Mouse (Mus musculus) midbrain, embryonic 14.5 days (tissue): ENCODE data around the gene Cep57l1. TPM values are rescaled to one million over a fixed set of nuclear protein-coding genes. Genes with fewer than 3 reads are reported as not detected.
"Not testable (repeated sequence)": the region's sequence is repeated elsewhere in the genome, so short reads cannot be mapped to it uniquely, and the experiment has no call there.

ENCODE experiments used
- ATAC-seq: fragments of 200-750 bp; cut with Nextera tagmentation; 2 replicates; pipeline ENCODE4 v1.8.0; 2017; ENCODE audit warnings: moderate number of reproducible peaks, moderate library complexity; ENCODE audit not compliant: low FRiP score, low TSS enrichment
- DNase-seq: peaks from one replicate; pipeline ENCODE4 v3.0.0-alpha.2; 2015
- H3K27ac ChIP-seq: fragments of 300-500 bp; sonication (generic); replicated peaks from 2 replicates; pipeline ENCODE4 v1.5.1; 2014; ENCODE audit warnings: mild to moderate bottlenecking, low read depth, low read length, moderate library complexity
- H3K27me3 ChIP-seq: fragments of 300-500 bp; sonication (generic); 2 replicates; pipeline ENCODE4 v1.6.1; 2014; ENCODE audit warnings: low read length, control low read depth, mixed read lengths; ENCODE audit not compliant: control insufficient read depth, insufficient read depth
- H3K36me3 ChIP-seq: fragments of 300-500 bp; sonication (generic); 2 replicates; pipeline ENCODE4 v1.6.1; 2014; ENCODE audit warnings: low read length, control low read depth; ENCODE audit not compliant: control insufficient read depth, insufficient read depth
- H3K4me1 ChIP-seq: fragments of 300-500 bp; sonication (generic); 2 replicates; pipeline ENCODE4 v1.6.1; 2014; ENCODE audit warnings: mild to moderate bottlenecking, antibody characterized with exemption, low read length, control low read depth; ENCODE audit not compliant: control insufficient read depth, insufficient read depth
- H3K4me2 ChIP-seq: fragments of 300-500 bp; sonication (generic); 2 replicates; pipeline ENCODE4 v1.6.1; 2014; ENCODE audit warnings: mild to moderate bottlenecking, low read length, moderate library complexity
- H3K4me3 ChIP-seq: fragments of 300-500 bp; sonication (generic); replicated peaks from 2 replicates; pipeline ENCODE4 v1.5.1; 2014; ENCODE audit warnings: low read depth, low read length
- H3K9ac ChIP-seq: fragments of 300-500 bp; sonication (generic); replicated peaks from 2 replicates; pipeline ENCODE4 v1.6.1; 2014; ENCODE audit warnings: mild to moderate bottlenecking, low read length, moderate library complexity
- H3K9me3 ChIP-seq: fragments of 300-500 bp; sonication (generic); 2 replicates; pipeline ENCODE4 v1.6.1; 2016; ENCODE audit warnings: low read length, control low read depth, mixed read lengths; ENCODE audit not compliant: control insufficient read depth
- WGBS: fragments of 180-500 bp; shearing (Covaris S2); extraction: QIAGEN DNeasy Blood & Tissue Kit; methylation state at CpG from one replicate; pipeline ENCODE4 v1.1.7; 2014; 5-methylcytosine and 5-hydroxymethylcytosine counted together
- polyA plus RNA-seq: library from polyadenylated mRNA; unstranded; fragments of >200 nt; fragmentation: Nextera tagmentation; extraction: Ambion mirVana; gene quantifications from 2 replicates; pipeline ENCODE4 v1.2.1, GENCODE M21; 2014

Gene Cep57l1
- polyA plus RNA-seq, 1 experiment from 2014 or later = 16.3 TPM

DNA sequence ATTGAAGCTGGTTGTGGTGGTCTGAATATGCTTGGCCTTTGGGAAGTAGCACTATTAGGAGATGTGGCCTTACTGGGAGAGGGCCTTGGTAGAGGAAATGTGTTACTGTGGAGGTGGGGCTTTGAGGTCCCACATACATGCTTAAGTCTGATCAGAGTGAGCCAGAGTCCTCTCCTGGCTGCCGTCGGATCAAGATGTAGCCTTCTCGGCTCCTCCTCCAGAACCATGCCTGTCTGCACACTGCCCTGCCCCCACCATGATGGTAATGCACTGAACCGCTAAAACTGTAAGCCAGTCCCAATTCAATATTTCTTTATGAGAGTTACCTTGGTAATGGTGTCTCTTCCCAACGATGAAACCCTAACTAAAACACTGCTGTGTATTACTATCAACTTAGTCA lies 19.5 kb upstream of the Cep57l1 start:
- DNase-seq = no peak
- H3K4me1 ChIP-seq = no peaks in the 10 kb centered on the region
- 79% methylated on average over 5 of the region's 5 CpGs for WGBS
- ATAC-seq = no peak
- no peaks in the 10 kb centered on the region for H3K27me3 ChIP-seq
- H3K9me3 ChIP-seq = no peaks in the 10 kb centered on the region
- no peak overlapping the region for H3K27ac ChIP-seq
- H3K4me2 ChIP-seq = no peak overlapping the region
- H3K9ac ChIP-seq = no peak overlapping the region
- H3K36me3 ChIP-seq = no peaks in the 10 kb centered on the region
- H3K4me3 ChIP-seq = no peak overlapping the region

DNA sequence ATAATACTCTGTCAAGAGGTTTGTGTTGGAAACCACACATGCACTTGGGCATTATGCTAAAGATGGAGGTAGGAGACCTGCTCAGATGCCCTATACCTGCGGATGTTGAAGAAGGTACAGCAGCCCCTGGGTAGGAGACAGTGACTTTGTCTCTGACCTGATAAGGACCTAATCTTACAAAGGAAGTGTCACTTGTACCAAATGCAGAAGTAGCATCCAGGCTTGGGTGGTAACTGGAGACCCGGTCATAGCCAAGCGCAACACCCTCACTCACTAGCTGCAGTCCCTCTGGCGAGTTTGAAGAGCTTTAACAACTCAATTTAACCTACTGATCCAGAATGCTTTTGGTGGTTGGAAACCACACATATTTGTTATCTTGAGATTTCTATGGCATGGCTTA lies 18.1 kb upstream of the Cep57l1 start:
- no peak for DNase-seq
- H3K27ac ChIP-seq = no peak overlapping the region
- H3K4me1 ChIP-seq = no peaks in the 10 kb centered on the region
- ATAC-seq = no peak
- no peaks in the 10 kb centered on the region for H3K9me3 ChIP-seq
- H3K9ac ChIP-seq = no peak overlapping the region
- H3K4me3 ChIP-seq = no peak overlapping the region
- no peaks in the 10 kb centered on the region for H3K27me3 ChIP-seq
- no peak overlapping the region for H3K4me2 ChIP-seq
- 90% methylated on average over 4 of the region's 4 CpGs for WGBS
- H3K36me3 ChIP-seq = no peaks in the 10 kb centered on the region

DNA sequence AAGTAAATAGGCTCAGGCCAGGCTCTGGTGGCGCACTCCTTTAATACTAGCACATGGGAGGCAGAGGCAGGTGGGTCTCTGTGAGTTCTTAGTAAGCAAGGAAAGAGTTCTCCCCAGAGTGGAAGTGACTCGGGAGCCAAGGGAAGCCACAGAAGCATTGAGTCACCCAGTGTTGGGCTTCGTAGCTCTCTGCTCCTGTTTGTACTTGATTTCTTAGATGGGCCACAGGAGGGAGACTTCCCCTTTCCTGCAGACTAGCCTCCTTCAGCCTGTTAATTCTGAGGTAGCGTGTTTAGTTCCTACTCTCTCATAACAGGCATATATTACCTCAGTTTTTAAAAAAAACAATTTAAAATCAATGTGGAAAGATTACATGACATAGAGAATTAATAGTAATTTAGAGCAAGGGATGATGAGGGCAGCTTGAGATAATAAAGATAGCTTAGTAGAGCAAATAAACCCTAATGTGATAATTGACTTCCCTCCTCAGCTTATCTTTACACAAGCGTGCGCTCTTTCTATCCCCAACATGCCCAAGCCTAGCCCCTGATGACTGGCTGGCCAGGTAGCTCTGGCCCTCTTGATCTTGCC lies 16.9 kb upstream of the Cep57l1 start:
- DNase-seq (no peak), ATAC-seq (no peak)
- Histone ChIP-seq H3K4me1 (no peaks in the 10 kb centered on the region), H3K9me3 (no peaks in the 10 kb centered on the region), H3K36me3 (no peaks in the 10 kb centered on the region), H3K4me3 (no peak overlapping the region), H3K4me2 (no peak overlapping the region), H3K27me3 (no peaks in the 10 kb centered on the region), H3K9ac (no peak overlapping the region), H3K27ac (no peak overlapping the region)
- WGBS = 88% methylated on average over 6 of the region's 6 CpGs

- no peak overlapping the region for H3K9ac ChIP-seq
- H3K9me3 ChIP-seq = no peaks in the 10 kb centered on the region
- DNase-seq (no peak), ATAC-seq (no peak)
- H3K4me1 ChIP-seq = no peaks in the 10 kb centered on the region
- H3K4me3 ChIP-seq = no peak overlapping the region
- H3K27me3 ChIP-seq = no peaks in the 10 kb centered on the region
- WGBS = 89% methylated on average over 4 of the region's 4 CpGs
- H3K27ac ChIP-seq = no peak overlapping the region
- H3K4me2 ChIP-seq = no peak overlapping the region
- H3K36me3 ChIP-seq = no peaks in the 10 kb centered on the region
These were observed 16.3 kb upstream of the Cep57l1 start for GRCm38 (mm10) chr10:41825996-41826395.

DNA sequence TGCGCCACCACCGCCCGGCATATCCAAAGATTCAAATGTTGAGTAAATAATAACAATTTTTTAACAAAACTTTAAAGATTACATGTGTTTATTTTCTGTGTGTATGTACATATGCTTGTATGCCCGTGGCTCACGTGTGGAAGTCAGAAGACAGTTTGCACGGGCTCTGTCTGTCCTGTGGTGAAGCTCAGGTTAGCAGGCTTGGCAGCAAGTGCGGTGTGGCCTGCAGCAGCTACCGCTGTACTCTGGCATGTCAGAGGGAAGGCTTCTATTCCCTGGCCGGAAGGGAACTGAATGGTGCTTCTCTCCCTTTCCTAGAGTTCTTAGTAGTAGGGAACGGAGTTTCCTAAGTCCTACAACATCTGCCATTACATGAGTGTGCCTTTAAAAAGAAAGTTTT lies 15.4 kb upstream of the Cep57l1 start:
- Histone ChIP-seq H3K27ac (no peak overlapping the region), H3K9me3 (no peaks in the 10 kb centered on the region), H3K9ac (no peak overlapping the region), H3K36me3 (no peaks in the 10 kb centered on the region), H3K27me3 (no peaks in the 10 kb centered on the region), H3K4me3 (no peak overlapping the region), H3K4me1 (no peaks in the 10 kb centered on the region), H3K4me2 (no peak overlapping the region)
- no peak for DNase-seq
- ATAC-seq = no peak
- WGBS = 89% methylated on average over 10 of the region's 10 CpGs

DNA sequence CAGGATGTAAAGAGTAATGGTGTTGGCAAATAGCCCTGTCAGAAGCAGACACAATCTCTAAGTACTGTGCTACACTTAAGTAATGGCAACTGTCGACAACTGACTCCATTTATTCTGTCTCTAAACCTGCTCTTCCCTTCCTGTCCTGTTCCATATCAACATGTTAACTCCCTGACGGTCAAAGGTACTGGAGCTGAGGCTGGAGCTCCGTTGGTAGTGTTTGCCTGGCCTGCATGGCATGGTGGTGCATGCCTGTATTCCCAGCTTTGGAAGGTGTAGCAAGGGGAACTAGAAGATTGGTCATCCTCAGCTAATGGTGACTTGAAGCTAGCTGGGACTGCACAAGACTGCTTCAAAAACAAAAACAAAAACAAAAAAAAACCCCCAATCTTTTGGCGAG lies 14.2 kb upstream of the Cep57l1 start:
- no peak for DNase-seq
- no peaks in the 10 kb centered on the region for H3K9me3 ChIP-seq

GRCm38 (mm10) chr10:41823282-41823675 lies 13.6 kb upstream of the Cep57l1 start:
- WGBS = 88% methylated on average over 3 of the region's 4 CpGs
- H3K27me3 ChIP-seq, H3K27ac ChIP-seq, H3K4me2 ChIP-seq, H3K4me3 ChIP-seq, H3K4me1 ChIP-seq, H3K36me3 ChIP-seq, DNase-seq, ATAC-seq, H3K9me3 ChIP-seq, H3K9ac ChIP-seq: not testable (repeated sequence)

More for the DNA sequence above, 14.2 kb upstream of the Cep57l1 start:
- Histone ChIP-seq H3K36me3 (no peaks in the 10 kb centered on the region), H3K4me2 (no peak overlapping the region), H3K27ac (no peak overlapping the region), H3K4me3 (no peak overlapping the region), H3K4me1 (no peaks in the 10 kb centered on the region), H3K27me3 (no peaks in the 10 kb centered on the region), H3K9ac (no peak overlapping the region)
- no peak for ATAC-seq
- WGBS = 93% methylated on average over 4 of the region's 4 CpGs

- no peak for DNase-seq
- ATAC-seq = no peak
- Histone ChIP-seq H3K27ac (no peak overlapping the region), H3K36me3 (no peaks in the 10 kb centered on the region), H3K4me1 (no peaks in the 10 kb centered on the region), H3K4me3 (no peak overlapping the region), H3K27me3 (no peaks in the 10 kb centered on the region), H3K4me2 (no peak overlapping the region), H3K9ac (no peak overlapping the region), H3K9me3 (no peaks in the 10 kb centered on the region)
- WGBS = 90% methylated on average over 5 of the region's 5 CpGs
These were observed 13.1 kb upstream of the Cep57l1 start for GRCm38 (mm10) chr10:41822573-41823281.

GRCm38 (mm10) chr10:41821171-41821570 lies 11.5 kb upstream of the Cep57l1 start:
- Histone ChIP-seq H3K4me1 (no peaks in the 10 kb centered on the region), H3K36me3 (no peaks in the 10 kb centered on the region), H3K9me3 (no peaks in the 10 kb centered on the region), H3K4me2 (no peak overlapping the region), H3K4me3 (no peak overlapping the region), H3K9ac (no peak overlapping the region), H3K27me3 (no peaks in the 10 kb centered on the region), H3K27ac (no peak overlapping the region)
- ATAC-seq (no peak), DNase-seq (no peak)
- 93% methylated on average over 6 of the region's 6 CpGs for WGBS
